Mouse (Mus musculus) CH12.LX (cell line): ENCODE measurements around the gene Mrpl14. TPM values are rescaled to one million over a fixed set of nuclear protein-coding genes. Genes with fewer than 3 reads are reported as not detected.

Experiments used
- polyA plus RNA-seq: library from polyadenylated mRNA; unstranded; fragments of >175 nt; gene quantifications from 2 replicates; pipeline ENCODE4 v1.2.1, GENCODE M21; 2012; ENCODE audit warnings: low read depth; ENCODE audit not compliant: insufficient read length
- total RNA-seq, 2 experiments: library from RNA; depleted of rRNA; stranded (reverse); fragments of 300-350 nt in 1 of 2; fragments of >200 nt in 1 of 2; gene quantifications; 2 replicates each; pipeline ENCODE4 v1.2.3; 2012 to 2014

The Mrpl14 gene
- total and polyA plus RNA-seq, 3 experiments, result 46.1 to 62.5 (median 56.9) TPM

Other genes starting within 250 kb of the Mrpl14 start
- gene Spats1, start 210.9 kb upstream of the Mrpl14 start, total RNA-seq (2012; rRNA removed), result 1.0 and 2.5 TPM in 2 replicates
- 1.7 and 2.7 TPM in 2 replicates for gene Spats1, start 210.9 kb upstream of the Mrpl14 start, total RNA-seq (2014; rRNA removed)
- 1.9 and 2.5 TPM in 2 replicates for gene Spats1, start 210.9 kb upstream of the Mrpl14 start, polyA plus RNA-seq
- gene Aars2, start 179.5 kb upstream of the Mrpl14 start, total RNA-seq (2012; rRNA removed), result 20.2 and 23.1 TPM in 2 replicates
- gene Aars2, start 179.5 kb upstream of the Mrpl14 start, total RNA-seq (2014; rRNA removed), result 10.4 and 12.4 TPM in 2 replicates
- gene Aars2, start 179.5 kb upstream of the Mrpl14 start, polyA plus RNA-seq, result 17.5 and 17.6 TPM in 2 replicates
- gene Tcte1, start 162.9 kb upstream of the Mrpl14 start, total RNA-seq (2012; rRNA removed), result not detected in 2 replicates
- gene Tcte1, start 162.9 kb upstream of the Mrpl14 start, total RNA-seq (2014; rRNA removed), result not detected in 2 replicates
- not detected in 2 replicates for gene Tcte1, start 162.9 kb upstream of the Mrpl14 start, polyA plus RNA-seq
- gene Tmem151b, start 136.6 kb upstream of the Mrpl14 start, total RNA-seq (2012; rRNA removed), result 0.42 and 0.50 TPM in 2 replicates
- 0.12 and 0.30 TPM in 2 replicates for gene Tmem151b, start 136.6 kb upstream of the Mrpl14 start, total RNA-seq (2014; rRNA removed)
- gene Tmem151b, start 136.6 kb upstream of the Mrpl14 start, polyA plus RNA-seq, result 0.53 and 0.72 TPM in 2 replicates
- 91.5 and 136 TPM in 2 replicates for gene Nfkbie, start 130.6 kb upstream of the Mrpl14 start, total RNA-seq (2012; rRNA removed)
- 87.4 and 90.0 TPM in 2 replicates for gene Nfkbie, start 130.6 kb upstream of the Mrpl14 start, total RNA-seq (2014; rRNA removed)
- gene Nfkbie, start 130.6 kb upstream of the Mrpl14 start, polyA plus RNA-seq, result 76.6 and 78.7 TPM in 2 replicates
- 59.5 and 73.9 TPM in 2 replicates for gene Slc35b2, start 122.4 kb upstream of the Mrpl14 start, total RNA-seq (2012; rRNA removed)
- 89.3 and 101 TPM in 2 replicates for gene Slc35b2, start 122.4 kb upstream of the Mrpl14 start, total RNA-seq (2014; rRNA removed)
- 54.1 and 57.2 TPM in 2 replicates for gene Slc35b2, start 122.4 kb upstream of the Mrpl14 start, polyA plus RNA-seq
- gene Hsp90ab1, start 113.1 kb upstream of the Mrpl14 start, total RNA-seq (2012; rRNA removed), result 1,180 and 1,205 TPM in 2 replicates
- 607 and 790 TPM in 2 replicates for gene Hsp90ab1, start 113.1 kb upstream of the Mrpl14 start, total RNA-seq (2014; rRNA removed)
- 4,858 and 5,122 TPM in 2 replicates for gene Hsp90ab1, start 113.1 kb upstream of the Mrpl14 start, polyA plus RNA-seq
- gene Slc29a1, start 86.7 kb upstream of the Mrpl14 start, total RNA-seq (2012; rRNA removed), result 58.4 and 66.9 TPM in 2 replicates
- 69.2 and 72.1 TPM in 2 replicates for gene Slc29a1, start 86.7 kb upstream of the Mrpl14 start, total RNA-seq (2014; rRNA removed)
- gene Slc29a1, start 86.7 kb upstream of the Mrpl14 start, polyA plus RNA-seq, result 74.2 and 88.0 TPM in 2 replicates
- not detected in 2 replicates for gene Mymx, start 84.2 kb upstream of the Mrpl14 start, total RNA-seq (2012; rRNA removed)
- gene Mymx, start 84.2 kb upstream of the Mrpl14 start, total RNA-seq (2014; rRNA removed), result not detected in 2 replicates
- not detected in 2 replicates for gene Mymx, start 84.2 kb upstream of the Mrpl14 start, polyA plus RNA-seq
- not detected in 2 replicates for gene Capn11, start 27.0 kb upstream of the Mrpl14 start, total RNA-seq (2012; rRNA removed)
- not detected in 2 replicates for gene Capn11, start 27.0 kb upstream of the Mrpl14 start, total RNA-seq (2014; rRNA removed)
- gene Capn11, start 27.0 kb upstream of the Mrpl14 start, polyA plus RNA-seq, result 0.09 and 0.10 TPM in 2 replicates
- gene Tmem63b, start 583 bp downstream of the Mrpl14 start, total RNA-seq (2012; rRNA removed), result 4.5 and 6.3 TPM in 2 replicates
- 2.8 and 3.5 TPM in 2 replicates for gene Tmem63b, start 583 bp downstream of the Mrpl14 start, total RNA-seq (2014; rRNA removed)
- 9.2 and 10.3 TPM in 2 replicates for gene Tmem63b, start 583 bp downstream of the Mrpl14 start, polyA plus RNA-seq
- 0.38 TPM in 1 of 2 replicates, not detected in the other for gene 1600014C23Rik, start 47.5 kb downstream of the Mrpl14 start, total RNA-seq (2012; rRNA removed)
- not detected in 2 replicates for gene 1600014C23Rik, start 47.5 kb downstream of the Mrpl14 start, total RNA-seq (2014; rRNA removed)
- gene 1600014C23Rik, start 47.5 kb downstream of the Mrpl14 start, polyA plus RNA-seq, result not detected in 2 replicates